Mouse (Mus musculus) adrenal gland, adult (tissue): ENCODE data around the gene Rnf144b.
A peak's percentile ranks its signal among the peaks of the same experiment; 100 is the strongest.

ENCODE experiments used
- DNase-seq, 2 experiments: peaks; one replicate each; pipeline ENCODE4 v3.0.0; 2022 to 2023; ENCODE audit warnings: low spot score in 1 of 2; ENCODE audit not compliant: inconsistent age in 2 of 2

Gene Rnf144b

DNA sequence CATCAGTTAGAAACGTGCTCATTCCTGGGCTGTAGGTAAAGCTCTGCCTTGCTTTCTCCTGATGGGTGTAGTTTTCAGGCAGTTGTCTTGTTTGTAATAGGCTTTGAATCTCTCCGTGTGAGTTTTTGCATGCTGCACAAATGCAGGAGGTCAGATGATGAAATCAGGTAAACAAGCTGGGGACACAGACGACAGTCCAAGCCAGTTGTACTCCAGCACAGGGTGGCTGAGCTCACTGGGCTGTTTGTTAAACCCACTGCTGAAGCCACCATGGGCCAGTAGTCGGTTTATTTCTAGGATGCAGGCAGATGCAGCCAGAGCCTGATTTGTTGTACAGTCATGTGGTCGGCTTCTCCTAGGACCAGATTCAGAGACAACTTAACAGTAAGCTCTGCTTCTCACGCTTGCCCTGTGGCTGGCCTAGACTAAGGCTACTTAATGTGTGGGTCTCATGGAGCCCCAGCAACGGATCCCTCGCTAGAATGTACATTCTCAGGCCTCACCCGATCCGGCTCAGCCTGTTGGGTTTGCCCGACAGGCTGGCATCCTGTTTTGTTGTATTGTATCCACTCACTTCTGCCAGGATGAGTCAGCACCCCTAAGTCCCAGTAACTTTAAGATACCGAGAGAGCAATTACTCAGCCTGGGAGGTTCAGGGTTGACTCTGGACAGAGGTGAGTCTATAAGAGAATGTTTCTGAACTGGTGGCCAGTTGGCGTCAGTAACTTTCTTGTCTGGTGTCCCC, 48.5 kb downstream of the Rnf144b start:
- DNase-seq, result peak; percentile 17 to 67

DNA sequence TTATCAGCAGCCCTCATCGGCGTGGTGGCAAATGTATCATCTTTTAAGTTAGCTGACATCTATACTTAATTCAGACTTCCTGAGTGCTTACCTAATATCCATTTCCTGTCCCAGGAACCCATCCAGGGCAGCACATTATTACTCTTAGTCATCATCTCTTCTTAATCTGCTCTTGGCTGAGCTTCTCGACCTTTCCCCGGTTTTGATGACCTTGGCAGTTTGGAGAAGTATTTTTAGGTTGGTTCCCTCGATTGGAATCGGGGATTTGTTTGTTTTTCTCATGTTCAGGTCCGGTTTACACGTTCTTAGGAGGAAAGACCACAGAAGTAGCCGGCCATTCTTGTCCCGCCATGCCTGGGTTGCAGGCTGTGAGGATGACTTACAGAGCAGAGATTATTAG, 50.4 kb downstream of the Rnf144b start:
- DNase-seq, result peak in 1 of 2 experiments; percentile 60

DNA sequence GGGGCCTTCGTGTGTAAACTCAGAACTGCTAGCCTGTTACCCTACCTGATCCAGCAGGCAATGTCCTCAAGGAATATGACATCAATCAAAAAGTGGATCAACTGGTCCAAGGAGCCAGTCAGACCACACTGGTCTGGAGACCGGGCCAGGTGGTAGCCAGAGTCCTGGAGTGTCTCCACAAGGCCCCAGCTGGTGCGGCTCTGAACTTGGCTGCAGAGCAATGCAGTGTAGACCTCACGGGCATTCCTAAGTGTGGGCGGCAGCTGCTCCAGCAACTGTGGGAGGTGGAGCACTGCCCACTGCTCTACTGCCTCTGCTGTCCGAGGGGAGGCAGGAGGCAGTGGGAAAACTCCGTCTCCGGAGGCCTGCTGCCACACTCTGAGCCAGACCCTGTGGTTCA, 55.7 kb downstream of the Rnf144b start:
- no peak for DNase-seq

DNA sequence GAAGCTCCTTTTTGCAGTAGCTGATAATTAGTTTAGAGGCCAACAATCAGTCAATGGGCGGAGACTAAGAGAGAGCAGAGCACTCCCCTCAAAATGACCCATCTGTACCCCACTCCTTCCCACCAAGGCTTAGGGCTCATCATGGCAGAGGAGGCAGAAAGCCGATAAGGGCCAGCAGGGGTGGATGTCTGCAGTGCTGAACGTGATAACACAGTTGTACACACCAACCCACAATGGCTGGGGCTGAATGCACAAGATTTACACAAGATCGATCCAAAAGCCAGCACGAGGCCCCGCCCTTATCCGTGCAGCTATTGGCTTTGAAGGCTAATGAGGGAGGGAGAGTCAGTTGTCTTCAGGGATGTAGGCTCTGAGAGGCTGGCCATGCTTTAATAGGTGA, 58.3 kb downstream of the Rnf144b start:
- DNase-seq, result no peak

DNA sequence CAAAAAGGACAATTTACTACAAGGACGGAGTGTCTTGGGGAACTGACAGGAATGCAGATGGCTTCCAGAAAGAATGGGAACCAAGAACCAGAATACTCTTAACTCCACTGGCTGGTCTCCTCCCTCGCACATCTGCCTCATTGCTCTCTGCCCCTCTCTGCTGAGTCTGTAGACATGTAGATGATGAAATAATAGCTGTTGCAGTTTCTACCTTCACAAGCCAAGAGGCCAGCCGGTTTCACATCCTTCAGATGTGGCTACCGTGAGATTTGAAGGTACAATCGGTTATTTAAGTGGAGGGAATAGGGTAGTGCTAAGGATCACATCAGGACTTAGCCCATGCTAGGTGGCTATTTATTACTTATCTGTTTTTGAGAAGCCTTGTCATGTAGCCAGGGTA, 59.9 kb downstream of the Rnf144b start:
- DNase-seq, result no peak

DNA sequence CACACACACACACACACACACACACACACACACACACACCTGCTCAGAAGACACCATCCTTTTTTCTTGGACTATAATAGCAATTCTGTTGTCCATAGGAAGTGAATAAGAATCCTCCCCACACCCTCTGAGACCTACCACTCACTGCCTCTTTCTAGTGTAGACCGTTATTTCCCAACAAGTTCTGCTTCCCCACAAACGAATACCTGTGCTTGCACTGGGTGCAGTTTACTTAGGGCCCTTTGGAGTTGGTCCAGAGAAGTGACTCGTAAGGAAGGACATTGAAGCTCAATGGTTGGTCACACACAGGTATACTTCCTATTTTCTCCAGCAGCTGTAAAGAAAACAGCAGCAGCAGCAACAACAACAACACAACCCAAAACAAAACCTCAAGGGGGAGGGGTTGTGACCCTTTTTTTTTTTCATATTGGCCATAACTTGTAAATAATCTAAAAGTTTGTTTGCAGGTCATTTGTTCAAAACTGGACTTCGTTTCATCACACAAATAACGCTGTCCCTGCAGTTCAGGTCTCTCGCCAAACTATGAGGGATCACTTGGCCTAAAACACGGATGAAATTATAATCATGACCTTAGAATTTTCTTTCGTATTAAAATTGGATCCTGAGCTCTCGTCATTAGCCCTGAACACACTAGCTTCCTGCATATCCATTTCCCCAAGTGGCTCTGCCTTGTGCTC, 60.7 kb downstream of the Rnf144b start:
- no peak for DNase-seq

DNA sequence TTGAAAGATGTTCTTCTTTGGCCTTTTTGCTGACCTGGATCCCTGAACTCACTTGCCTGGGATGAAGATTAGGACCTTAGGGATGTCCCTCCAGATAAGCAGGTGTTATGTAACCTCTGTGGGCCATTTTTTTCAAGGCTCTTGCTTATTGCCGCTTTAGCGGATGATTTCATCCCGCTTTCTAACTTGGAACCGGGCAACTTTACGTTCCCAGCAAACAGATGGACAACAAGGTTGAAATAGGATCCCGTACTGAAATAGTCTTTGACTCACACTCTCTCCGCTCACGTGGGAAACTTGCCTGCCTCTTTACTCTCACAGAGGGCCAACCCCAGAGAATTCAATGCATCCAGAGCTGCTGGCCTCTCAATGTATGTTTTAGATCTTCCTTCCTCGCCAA, 61.3 kb downstream of the Rnf144b start:
- no peak for DNase-seq

DNA sequence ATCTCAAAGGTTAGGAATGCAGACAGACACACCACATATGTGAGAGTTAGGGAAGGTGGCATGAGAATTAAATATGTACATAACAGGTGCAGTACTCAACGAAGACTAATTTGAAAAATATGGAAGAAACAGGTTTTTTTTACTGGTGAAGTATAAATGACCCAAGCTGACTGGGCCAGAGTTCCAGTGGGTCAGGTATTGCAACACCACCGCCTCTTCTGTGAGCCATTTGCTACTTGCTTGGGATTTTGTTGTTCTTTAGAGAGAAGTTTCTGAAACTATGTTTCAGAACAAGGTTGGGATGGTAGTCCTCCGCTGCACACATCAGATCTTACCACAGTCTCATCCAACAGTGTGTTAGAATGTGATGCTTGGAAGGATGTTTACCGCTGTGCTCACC, 65.4 kb downstream of the Rnf144b start:
- no peak for DNase-seq

DNA sequence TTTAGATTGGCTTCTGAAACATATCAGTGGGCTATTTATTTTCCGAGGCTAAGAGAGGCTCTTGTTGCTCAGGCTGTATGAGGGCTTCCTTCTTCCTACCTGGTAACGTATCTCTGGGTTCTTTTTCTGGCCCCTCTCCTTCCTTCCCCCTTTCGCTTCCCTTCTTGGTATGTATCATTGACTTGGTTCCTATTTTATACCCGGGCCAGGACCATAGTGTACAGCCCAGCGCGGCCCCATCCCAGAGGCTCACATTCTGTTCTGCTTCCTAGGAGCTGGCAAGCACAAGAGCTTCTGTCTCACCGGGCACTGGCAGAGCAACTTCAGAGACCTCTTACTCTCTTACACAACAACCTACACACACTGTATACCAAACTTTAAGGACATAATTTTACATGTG, 67.5 kb downstream of the Rnf144b start:
- DNase-seq, result peak in 1 of 2 experiments; percentile 35

DNA sequence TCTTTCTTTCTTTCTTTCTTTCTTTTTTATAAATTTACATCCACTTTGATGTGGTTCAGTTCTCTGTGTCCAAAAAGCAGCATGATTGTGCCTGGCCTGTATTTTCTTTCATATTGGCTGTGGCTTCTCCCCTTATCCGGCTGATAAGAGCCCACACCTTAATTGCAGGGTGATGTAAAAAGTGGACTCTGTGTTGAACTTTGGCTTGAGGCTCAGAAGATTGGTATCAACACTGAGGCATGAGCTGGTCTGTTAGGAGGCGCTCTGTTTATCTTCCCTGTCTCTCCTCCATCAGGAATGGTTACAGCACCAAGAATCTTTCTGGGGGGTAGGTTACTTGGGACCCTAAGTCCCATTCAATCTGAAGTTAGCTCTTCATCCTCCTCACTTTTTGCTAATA, 69.7 kb downstream of the Rnf144b start:
- no peak for DNase-seq

DNA sequence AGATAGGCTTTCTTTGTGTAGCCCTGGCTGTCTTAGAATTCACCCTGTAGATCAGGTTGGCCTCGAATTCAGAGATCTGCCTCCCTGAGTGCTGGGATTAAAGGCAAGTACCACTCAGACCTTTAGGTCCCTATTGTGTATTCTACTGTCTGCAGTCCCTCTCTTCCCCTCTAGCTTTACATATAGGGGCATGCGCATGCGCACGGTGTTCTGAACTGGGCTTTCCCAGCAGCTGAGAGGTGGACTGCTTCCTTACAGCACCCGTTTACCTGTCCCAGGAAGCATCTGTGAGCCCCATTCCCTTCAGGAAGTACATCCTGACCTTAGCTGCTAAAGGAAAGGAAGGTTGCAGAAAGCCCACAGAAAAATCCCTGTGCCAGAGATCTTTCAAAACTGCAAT, 70.3 kb downstream of the Rnf144b start:
- no peak for DNase-seq

DNA sequence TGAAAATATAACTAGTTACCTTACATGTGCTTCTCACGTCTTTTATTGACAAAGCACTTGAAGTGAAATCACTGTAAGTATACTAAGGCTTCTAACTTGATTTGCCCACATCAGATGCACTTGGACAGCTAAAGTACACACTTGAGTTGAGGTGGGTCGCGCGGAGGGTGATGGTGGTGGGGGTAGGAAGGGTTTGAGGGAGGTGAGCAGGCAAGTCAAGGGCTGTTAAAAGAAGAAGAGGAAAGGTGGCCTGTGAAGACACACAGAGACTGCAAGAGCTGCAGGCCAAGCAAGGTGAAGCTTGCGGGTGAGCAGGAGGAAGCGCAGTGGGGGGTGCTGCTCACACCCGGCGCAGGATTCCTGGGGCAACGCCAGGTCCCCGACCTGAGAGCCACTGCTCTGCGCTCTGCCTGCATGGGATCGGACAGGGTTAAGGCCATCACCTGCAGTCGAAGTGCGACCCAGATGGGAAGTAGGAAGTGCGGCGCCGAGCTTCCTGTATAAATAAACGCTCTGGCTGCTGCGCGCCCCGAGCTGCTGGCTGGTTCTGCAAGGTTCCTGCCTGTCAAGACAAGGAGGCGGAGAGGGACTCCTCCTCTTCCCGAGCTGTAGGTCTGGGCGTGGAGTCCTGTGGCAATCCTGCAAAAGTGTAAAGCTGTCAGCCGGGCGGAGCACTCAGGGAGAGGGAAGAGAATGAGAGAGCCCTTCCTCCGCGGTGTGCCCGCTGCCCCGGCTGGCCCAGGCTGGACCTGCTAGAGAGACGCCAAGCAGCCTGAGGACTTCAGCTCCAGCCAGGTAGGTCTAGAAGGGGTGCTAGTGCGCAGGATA, 71.1 kb downstream of the Rnf144b start:
- peak; percentile 66 to 89 for DNase-seq

DNA sequence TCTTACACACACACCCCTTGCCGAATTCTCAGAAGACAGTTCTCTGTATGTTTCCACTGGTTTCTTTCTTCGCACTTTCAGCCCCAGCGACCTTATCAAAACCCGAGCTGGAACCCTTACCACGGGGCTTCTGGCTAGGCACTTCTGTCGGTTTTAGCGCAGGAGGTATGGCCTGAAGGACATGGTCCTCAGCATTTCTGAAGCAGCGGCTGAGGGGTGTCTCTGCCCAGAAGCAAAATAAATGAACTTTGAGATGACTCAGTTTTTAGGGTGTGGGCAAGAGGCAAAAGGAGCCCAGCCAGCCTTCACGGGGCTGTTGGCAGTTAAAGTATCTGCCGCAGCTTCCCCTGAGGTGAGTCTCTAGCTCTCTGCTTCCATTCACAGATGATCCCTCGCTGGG, 72.2 kb downstream of the Rnf144b start:
- peak in 1 of 2 experiments; percentile 54 for DNase-seq

DNA sequence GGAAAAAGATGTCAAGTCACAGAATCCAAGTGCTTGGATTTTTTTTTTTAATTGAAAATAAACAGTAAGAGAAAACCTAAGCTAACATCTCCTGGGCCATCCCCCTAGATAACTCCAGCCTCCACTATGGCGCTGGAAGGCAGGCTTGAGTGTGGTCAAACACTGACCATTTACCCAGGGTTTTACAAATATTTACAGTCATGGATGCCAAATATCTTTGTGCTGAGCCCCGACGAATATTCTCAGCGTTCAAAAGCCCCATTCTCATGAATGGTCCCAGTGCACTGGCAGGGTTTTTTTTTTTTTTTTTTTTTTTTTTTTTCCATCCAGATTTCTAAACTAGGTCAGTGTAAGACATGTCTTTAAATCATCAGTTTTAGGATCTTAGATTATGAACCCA, 73.0 kb downstream of the Rnf144b start:
- DNase-seq, result no peak

DNA sequence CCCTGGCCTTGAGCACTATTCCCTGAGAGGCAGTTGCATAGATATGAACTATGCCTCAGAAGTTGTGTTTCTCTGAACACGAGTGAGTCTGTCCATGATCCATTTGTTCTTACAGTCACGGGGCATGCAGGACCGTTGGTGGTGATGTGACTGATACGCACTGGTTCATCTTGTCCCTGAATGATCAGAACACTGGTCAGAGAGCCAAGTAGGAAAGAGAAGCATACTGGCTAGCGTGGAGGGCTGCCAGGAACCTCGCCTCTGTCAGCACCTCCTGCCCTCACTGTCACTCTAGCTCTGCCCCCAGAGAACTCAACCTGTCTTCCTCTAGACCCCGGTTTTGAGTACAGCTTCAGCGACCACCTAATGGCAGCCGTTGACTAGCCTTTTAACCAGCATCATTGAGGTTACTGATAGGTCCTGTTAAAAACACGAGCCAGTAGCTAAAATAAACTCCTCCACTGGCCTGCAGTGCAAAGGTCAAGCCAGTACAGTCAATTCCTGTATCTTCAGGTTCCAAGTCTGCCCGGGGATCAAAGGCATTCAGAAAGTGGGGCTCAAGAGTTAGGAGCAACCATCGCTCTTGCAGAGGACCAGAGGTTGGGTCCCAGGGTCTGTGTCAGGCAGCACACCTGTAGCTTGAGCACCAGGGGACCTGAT, 77.7 kb downstream of the Rnf144b start:
- peak; percentile 38 to 44 for DNase-seq

DNA sequence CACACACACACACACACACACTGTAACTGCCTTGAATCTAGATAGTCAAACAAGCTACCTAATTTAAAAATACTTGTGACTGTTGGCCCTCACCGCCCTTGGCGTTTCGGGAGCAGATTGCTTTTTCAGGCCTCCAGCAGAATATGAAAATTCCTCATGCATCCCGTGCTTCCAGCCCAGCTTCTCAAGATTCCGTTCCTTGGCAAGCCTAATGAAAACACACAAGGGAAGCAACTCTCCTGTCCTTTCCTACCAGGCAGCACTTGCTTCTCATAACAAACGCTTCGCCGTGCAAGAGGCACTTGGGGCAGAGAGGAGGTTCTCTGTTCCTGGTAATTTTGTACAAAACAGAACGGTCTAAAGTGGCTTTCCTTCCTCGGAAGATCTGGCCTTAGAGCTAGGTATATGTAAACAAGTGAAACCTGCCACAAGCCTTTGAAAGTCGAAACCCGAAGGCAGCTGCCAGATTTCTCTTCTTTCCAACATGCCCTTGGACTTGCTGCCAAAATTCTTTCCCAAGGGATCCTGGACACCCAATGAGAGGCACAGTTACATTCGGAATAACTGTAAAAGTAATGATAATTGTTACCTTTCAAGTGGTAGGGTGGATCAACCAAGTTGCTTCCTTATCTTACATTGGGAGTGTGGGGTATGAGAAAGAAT, 79.6 kb downstream of the Rnf144b start:
- DNase-seq, result peak; percentile 44 to 87

DNA sequence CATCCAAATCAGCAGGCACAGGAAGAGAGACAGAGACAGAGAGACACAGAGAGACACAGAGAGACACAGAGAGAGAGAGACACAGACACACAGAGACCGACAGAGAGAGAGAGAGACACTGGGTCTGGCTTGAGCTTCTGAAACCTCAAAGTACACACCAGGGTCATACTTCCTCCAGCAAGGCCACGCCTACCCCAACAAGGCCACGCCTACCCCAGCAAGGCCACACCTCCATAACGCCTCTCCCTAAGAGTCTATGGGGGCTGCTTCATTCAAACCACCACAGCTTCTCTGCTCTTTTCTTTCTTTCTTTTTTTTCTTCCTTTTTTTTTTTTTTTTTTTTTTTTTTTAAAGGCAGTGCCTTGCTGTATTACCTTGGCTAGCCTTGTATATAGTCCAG, 88.0 kb downstream of the Rnf144b start:
- no peak for DNase-seq

DNA sequence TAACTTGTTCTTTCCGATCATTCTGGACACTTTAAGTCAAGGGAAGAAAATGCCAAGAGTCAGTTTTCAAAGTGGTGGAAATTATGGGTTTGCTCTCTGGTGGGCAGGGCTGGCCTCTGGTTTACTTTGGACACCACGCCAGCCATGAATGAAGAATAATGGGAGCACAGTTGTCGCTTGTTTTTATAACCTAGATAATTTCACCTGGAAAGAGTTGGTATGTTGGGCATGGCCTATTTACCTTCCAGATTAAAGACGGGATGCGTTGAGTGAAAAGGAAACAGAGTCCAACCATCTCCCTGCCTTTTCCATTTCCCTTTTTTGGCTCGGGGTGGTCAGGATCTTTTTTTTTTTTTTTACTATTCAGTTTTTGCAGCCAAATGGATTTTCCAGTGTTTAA, 88.5 kb downstream of the Rnf144b start:
- no peak for DNase-seq

DNA sequence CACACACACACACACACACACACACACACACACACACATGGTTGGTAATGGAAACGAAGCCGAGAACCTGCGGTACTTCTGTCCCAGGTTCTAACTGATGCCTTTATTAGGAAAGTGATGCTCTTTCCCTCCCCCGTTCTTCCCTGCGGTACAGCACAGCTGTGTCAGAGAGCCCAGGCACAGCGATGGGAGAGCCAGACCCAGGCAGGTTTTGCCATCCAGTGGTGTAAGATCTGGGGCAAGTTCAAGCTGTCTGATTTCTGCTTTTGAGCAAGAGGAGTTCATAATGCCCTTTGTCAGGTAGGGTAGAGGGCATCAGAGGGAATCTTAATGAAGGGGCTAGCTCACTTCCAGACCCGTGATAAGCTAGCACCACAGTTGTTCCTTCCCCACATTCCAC, 89.1 kb downstream of the Rnf144b start:
- no peak for DNase-seq

DNA sequence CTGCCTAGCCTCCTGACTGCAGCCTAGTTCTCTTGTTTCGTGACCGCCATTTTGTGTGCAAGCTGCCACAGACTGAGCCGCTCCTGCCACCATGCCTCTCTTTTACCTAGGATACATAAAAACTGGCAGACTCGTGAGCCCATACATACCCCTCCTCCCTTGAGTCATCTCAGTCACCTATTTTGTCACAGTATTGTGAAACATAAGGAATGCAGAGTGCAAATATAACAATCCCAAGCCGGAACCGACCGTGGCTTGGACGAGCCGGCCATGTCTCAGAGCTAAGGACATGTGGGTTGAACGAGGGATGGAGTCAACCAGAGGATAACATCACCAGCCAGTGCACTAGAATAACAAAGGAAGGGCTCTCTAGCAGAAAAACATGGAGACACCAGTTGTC, 91.4 kb downstream of the Rnf144b start:
- DNase-seq, result no peak

DNA sequence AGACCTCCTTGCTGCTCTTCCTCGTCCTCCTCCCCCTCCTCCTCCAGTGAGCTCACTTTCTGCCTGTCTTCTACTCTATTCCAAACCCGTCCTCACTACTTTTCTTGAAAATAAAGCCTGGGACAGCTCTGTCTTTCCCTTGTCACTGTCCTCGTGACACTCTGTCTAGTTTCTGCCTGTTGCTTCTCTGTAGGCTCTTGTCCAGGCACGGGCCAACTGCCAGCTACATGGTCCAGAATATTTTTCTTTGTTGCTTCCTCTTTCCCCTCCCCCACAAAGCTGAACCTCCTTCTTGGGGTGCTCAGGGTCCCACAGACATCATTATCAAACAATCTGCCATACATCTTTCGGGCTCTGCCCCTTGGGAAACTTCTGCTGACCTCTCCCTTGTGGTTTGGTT, 92.4 kb downstream of the Rnf144b start:
- DNase-seq, result peak in 1 of 2 experiments; percentile 49
